Mouse (Mus musculus) liver, embryonic 16.5 days (tissue): Measurements from ENCODE around the gene Panx2. TPM values are rescaled to one million over a fixed set of nuclear protein-coding genes. Genes with fewer than 3 reads are reported as not detected.
A peak's percentile ranks its signal among the peaks of the same experiment; 100 is the strongest.

ENCODE experiments used
- ATAC-seq: fragments of 200-750 bp; cut with Nextera tagmentation; 2 replicates; pipeline ENCODE4 v1.8.0; 2017; ENCODE audit warnings: low read depth, mild to moderate bottlenecking, moderate number of reproducible peaks, moderate library complexity
- H3K27ac ChIP-seq: fragments of 300-500 bp; sonication (generic); 2 replicates; pipeline ENCODE4 v1.5.1; 2014; ENCODE audit warnings: mild to moderate bottlenecking, low read length
- H3K27me3 ChIP-seq: fragments of 300-500 bp; sonication (generic); 2 replicates; pipeline ENCODE4 v1.6.1; 2014; ENCODE audit warnings: low read depth, low read length, mixed read lengths; ENCODE audit not compliant: control insufficient read depth, insufficient read depth
- H3K36me3 ChIP-seq: fragments of 300-500 bp; sonication (generic); 2 replicates; pipeline ENCODE4 v1.6.1; 2014; ENCODE audit warnings: mild to moderate bottlenecking; ENCODE audit not compliant: control insufficient read depth, insufficient read depth
- H3K4me1 ChIP-seq: fragments of 300-500 bp; sonication (generic); 2 replicates; pipeline ENCODE4 v1.6.1; 2014; ENCODE audit warnings: low read depth, low read length, mixed read lengths; ENCODE audit not compliant: control insufficient read depth
- H3K4me2 ChIP-seq: fragments of 300-500 bp; sonication (generic); 2 replicates; pipeline ENCODE4 v1.6.1; 2014; ENCODE audit warnings: low read depth, low read length, mixed read lengths
- H3K4me3 ChIP-seq: fragments of 300-500 bp; sonication (generic); 2 replicates; pipeline ENCODE4 v1.5.1; 2014; ENCODE audit warnings: low read depth, mild to moderate bottlenecking, low read length
- H3K9ac ChIP-seq: fragments of 300-500 bp; sonication (generic); 2 replicates; pipeline ENCODE4 v1.6.1; 2014; ENCODE audit warnings: low read depth, low read length
- H3K9me3 ChIP-seq: fragments of 300-500 bp; sonication (generic); replicated peaks from 2 replicates; pipeline ENCODE4 v1.6.1; 2016; ENCODE audit warnings: low read length; ENCODE audit not compliant: control insufficient read depth
- WGBS: fragments of 180-500 bp; shearing (Covaris S2); extraction: QIAGEN DNeasy Blood & Tissue Kit; methylation state at CpG from one replicate; pipeline ENCODE4 v1.1.7; 2014; ENCODE audit not compliant: insufficient replicate concordance; 5-methylcytosine and 5-hydroxymethylcytosine counted together
- polyA plus RNA-seq: library from polyadenylated mRNA; unstranded; fragments of >200 nt; fragmentation: Nextera tagmentation; extraction: Ambion mirVana; gene quantifications from 2 replicates; pipeline ENCODE4 v1.2.1, GENCODE M21; 2015

Panx2 gene
- polyA plus RNA-seq, 1 experiment from 2014 or later, result not detected

DNA sequence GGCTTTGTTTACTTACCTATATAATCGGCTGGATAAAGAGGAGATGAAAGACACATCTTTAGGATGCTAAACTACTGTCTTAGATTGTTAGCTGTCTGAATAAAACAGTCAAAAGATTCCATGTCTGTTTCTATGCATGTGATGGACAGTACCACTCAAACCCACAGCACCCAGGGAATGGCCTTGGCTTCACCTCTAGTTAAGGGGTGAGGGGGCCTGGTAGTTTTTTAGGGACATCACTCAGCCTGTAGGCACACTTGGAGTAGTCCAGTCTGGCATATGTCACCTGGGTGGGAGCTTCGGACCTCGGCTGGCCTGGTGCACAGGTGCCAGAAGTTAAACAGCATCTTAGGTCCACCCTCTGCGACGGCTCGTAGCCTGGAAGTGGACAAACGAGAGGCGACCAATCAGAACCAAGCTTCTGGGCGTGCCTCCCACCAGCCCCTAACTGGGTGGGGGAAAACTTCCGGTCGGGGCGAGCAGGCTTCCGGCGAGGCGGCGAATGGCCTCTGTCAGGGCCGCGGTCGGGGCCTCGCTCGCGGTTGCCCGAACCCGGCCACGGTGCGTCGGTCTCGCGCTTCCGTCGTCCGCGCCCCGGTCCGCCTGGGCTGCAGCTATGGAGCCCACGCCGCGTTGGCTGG, 29.2 kb downstream of the Panx2 start, which contains the start of gene Selenoo:
Gene Selenoo (plus strand): TSS at position 478 of the 641 bp plus-strand sequence.
- H3K9ac ChIP-seq, result peak within 1 kb of the TSS; percentile 95
- peaks cover 19% of the 10 kb centered on the region for H3K4me1 ChIP-seq
- ATAC-seq, result peak; percentile 92
- 2% methylated on average over 38 of the region's 38 CpGs for WGBS
- no peaks in the 10 kb centered on the region for H3K9me3 ChIP-seq
- H3K4me3 ChIP-seq, result peak within 1 kb of the TSS; percentile 90
- H3K4me2 ChIP-seq, result peak within 1 kb of the TSS; percentile 94
- H3K36me3 ChIP-seq, result peaks cover 4% of the 10 kb centered on the region; the same call in 1 of the 2 replicates
- H3K27me3 ChIP-seq, result no peaks in the 10 kb centered on the region
- peak within 1 kb of the TSS; percentile 86 for H3K27ac ChIP-seq

DNA sequence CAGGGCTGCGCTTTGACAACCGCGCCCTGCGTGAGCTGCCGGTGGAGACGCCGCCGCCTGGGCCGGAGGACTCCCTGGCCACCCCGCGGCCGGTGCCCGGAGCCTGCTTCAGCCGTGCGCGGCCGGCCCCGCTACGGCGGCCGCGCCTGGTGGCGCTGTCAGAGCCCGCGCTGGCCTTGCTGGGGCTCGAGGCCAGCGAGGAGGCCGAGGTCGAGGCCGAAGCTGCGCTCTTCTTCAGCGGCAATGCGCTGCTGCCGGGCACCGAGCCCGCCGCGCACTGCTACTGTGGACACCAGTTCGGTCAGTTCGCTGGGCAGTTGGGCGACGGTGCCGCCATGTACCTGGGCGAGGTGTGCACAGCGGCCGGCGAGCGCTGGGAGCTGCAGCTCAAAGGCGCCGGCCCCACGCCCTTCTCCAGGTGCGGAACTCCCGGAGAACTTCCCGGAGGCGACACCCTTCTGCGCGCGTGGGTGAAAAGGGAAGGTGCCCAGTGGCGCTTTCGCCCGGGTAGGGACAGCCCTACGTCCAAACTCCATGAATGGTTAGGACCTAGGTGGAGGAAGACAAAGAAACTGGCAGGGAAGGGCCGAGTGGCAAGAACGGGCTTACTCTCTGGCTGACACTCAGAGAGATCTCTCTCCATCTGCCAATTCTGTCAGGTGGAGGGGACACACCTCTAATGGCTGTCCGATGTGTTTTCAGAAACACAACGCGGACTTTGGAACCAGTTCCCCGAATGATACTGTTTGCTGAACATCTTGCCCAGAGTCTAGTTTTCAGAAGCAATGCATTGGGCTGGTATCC, 29.9 kb downstream of the Panx2 start:
- H3K4me3 ChIP-seq, result peak overlapping the region; percentile 90
- H3K36me3 ChIP-seq, result peaks cover 5% of the 10 kb centered on the region
- peak overlapping the region; percentile 86 for H3K27ac ChIP-seq
- no peaks in the 10 kb centered on the region for H3K9me3 ChIP-seq
- ATAC-seq, result peak; percentile 62
- H3K4me1 ChIP-seq, result peaks cover 19% of the 10 kb centered on the region
- H3K9ac ChIP-seq, result peak overlapping the region; percentile 95
- peak overlapping the region; percentile 94 for H3K4me2 ChIP-seq
- no peaks in the 10 kb centered on the region for H3K27me3 ChIP-seq
- 1% methylated on average over 68 of the region's 68 CpGs for WGBS

DNA sequence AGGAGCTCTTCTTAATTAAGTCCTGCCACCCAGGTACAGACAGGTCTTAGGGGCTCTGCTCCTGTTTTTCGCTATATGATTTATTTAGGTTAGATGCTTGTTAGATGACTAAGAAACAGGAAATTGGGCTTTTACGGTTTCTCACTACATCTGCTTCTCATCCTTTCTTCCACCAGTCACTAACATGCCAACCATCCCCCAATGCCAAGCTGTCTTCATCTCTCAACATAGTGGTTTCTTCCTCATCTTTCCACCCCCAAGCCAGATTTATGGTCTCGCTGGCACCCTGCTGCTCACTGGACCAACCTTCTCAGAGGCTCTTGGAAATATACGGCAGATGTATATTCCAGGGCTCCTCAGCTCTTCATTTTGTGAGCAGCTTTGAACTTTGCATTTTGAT, 31.1 kb downstream of the Panx2 start:
- peaks cover 12% of the 10 kb centered on the region for H3K36me3 ChIP-seq
- H3K27ac ChIP-seq, result no peak overlapping the region
- no peak overlapping the region for H3K9ac ChIP-seq
- no peak for ATAC-seq
- H3K4me3 ChIP-seq, result no peak overlapping the region
- no peaks in the 10 kb centered on the region for H3K9me3 ChIP-seq
- H3K4me2 ChIP-seq, result 0 out of 2 replicates have a peak overlapping the region, but pooled peaks have one; percentile 94
- no peaks in the 10 kb centered on the region for H3K27me3 ChIP-seq
- H3K4me1 ChIP-seq, result peaks cover 19% of the 10 kb centered on the region
- WGBS, result 80% methylated on average over 4 of the region's 4 CpGs

DNA sequence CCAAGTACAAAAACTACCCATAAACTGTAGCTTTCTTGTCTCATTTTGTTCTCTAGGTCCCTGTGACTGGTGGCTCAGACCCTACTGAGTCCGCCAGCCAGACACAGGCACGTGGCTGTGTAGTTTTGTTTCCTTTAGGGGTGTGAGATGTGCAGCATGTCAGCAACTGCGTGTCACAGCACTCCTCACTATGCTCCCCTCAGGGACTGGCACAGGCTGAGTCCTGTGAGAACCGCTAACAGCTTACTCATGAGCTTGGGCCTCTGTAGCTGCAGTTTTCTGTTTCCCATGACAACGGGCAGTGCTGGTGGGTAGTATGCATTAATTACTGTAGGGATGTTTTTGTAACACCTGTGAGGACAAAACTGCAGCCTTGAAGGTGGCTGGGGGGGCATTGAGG, 32.6 kb downstream of the Panx2 start:
- Histone ChIP-seq H3K27me3 (no peaks in the 10 kb centered on the region), H3K27ac (no peak overlapping the region), H3K36me3 (peaks cover 23% of the 10 kb centered on the region), H3K4me2 (no peak overlapping the region), H3K4me3 (no peak overlapping the region), H3K9ac (no peak overlapping the region), H3K4me1 (peaks cover 19% of the 10 kb centered on the region), H3K9me3 (no peaks in the 10 kb centered on the region)
- ATAC-seq, result no peak
- WGBS, result 75% methylated on average over 5 of the region's 5 CpGs

DNA sequence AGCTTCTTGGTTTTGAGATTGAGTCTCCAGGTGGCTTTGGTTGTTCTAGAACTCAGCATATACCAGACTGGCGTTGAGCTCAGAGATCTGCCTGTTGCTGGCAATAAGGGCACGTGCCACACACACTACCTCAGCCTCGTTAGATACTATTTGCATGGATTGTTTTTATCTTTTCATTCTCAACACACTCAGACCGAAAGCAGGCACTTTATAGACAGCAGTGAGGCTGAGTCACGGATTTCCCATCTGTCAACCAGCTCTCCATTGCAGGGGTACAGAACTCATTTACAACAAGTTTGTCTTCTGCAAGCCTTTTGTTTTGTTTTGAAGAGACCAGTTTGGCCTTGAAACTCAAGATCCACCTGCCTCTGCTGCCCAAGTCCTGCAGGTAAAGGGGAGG, 37.9 kb downstream of the Panx2 start:
- Histone ChIP-seq H3K4me3 (no peak overlapping the region), H3K36me3 (peaks cover 57% of the 10 kb centered on the region), H3K4me1 (no peaks in the 10 kb centered on the region), H3K27me3 (no peaks in the 10 kb centered on the region), H3K9me3 (no peaks in the 10 kb centered on the region), H3K9ac (no peak overlapping the region), H3K27ac (no peak overlapping the region), H3K4me2 (no peak overlapping the region)
- WGBS, result 80% methylated on average over 5 of the region's 5 CpGs
- ATAC-seq, result no peak

DNA sequence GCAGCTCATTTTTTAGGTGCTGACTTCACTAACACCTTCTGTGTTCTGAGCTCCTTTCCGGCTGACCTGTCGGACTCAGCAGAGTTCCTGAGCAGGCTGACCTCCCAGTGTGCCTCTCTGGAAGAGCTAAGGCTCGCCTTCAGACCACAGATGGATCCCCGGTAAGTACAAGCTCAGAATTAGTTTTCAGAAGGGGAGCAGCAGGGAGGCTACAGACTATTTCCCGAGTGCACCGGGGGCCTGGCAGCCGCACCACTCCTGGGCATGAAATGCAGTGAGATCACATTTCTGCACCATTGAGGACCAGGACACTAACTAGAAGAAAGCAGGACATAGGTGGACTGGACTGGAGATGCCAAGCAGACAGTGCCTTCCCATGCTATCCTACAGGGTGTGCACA, 39.1 kb downstream of the Panx2 start:
- no peak overlapping the region for H3K27ac ChIP-seq
- 84% methylated on average over 7 of the region's 7 CpGs for WGBS

DNA sequence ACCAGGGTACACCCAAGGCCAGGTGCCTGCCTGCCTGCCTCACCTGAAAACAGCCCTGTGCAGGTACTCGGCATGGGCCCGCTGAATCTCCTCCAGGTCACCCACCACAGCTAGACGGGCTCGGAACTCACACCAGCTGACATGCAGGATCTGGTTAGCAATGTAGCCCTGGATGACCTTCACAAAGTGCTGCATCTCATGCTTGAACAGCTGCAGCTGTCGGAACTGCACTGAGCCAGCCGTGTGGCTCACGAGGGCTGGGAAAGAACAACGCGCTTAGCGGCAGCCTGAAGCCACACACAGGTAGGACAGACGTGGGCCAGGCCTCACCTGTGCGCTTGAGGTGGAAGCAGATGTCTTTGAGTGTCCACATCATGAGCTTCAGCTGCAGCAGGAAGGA, 41.3 kb downstream of the Panx2 start:
- Histone ChIP-seq H3K9me3 (no peaks in the 10 kb centered on the region), H3K27ac (no peak overlapping the region), H3K9ac (no peak overlapping the region), H3K27me3 (no peaks in the 10 kb centered on the region), H3K4me2 (no peak overlapping the region), H3K36me3 (peaks cover 69% of the 10 kb centered on the region), H3K4me3 (no peak overlapping the region), H3K4me1 (no peaks in the 10 kb centered on the region)
- 87% methylated on average over 12 of the region's 12 CpGs for WGBS
- no peak for ATAC-seq

More for the DNA sequence above, 39.1 kb downstream of the Panx2 start:
- Histone ChIP-seq H3K9me3 (no peaks in the 10 kb centered on the region), H3K36me3 (peaks cover 56% of the 10 kb centered on the region), H3K4me2 (no peak overlapping the region), H3K27me3 (no peaks in the 10 kb centered on the region), H3K4me3 (no peak overlapping the region), H3K9ac (no peak overlapping the region), H3K4me1 (no peaks in the 10 kb centered on the region)
- ATAC-seq, result no peak

DNA sequence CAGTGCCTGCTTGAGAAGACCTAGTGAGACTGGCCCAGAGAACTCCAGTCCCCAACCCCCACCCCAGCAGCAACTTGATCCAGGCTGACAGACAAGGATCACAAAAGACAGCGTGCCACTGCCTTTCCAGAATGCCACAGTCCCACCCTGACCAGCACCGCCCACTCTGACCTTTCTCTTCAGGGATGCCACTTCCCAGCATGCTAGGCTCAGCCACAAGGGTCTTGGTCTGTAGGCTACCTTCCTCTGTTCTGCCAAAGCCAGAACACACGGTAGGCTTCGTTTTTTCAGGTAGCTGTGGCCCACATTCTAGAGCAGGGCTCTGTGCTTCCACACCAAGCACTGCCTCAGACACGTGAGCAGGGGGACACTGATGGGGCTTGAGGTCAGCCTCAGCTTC, 43.1 kb downstream of the Panx2 start:
- Histone ChIP-seq H3K9me3 (no peaks in the 10 kb centered on the region), H3K27ac (no peak overlapping the region), H3K36me3 (peaks cover 66% of the 10 kb centered on the region), H3K4me2 (no peak overlapping the region), H3K4me1 (no peaks in the 10 kb centered on the region), H3K4me3 (no peak overlapping the region), H3K27me3 (no peaks in the 10 kb centered on the region), H3K9ac (no peak overlapping the region)
- ATAC-seq, result no peak
- WGBS, result 78% methylated on average over 5 of the region's 5 CpGs

DNA sequence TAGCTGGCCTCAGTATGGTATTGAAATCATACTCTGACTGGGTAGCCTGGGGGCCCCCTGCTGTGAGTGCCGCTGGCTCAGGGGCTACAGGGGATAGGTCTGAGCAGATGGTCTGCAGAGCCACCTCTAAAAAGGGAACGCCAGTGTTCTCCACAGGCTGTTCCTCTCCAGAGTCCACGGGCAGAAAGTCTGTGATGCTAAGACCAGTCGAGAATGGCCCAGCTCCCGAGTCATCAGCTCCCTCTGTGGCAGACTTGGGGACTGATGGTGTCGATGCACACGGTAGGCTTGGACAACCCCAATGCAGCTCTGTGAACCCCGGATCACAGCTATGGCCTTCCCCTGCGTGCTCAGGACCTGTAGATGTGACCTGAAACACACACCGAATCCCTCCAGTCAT, 44.4 kb downstream of the Panx2 start:
- WGBS, result 74% methylated on average over 10 of the region's 10 CpGs

More for the DNA sequence above, 44.4 kb downstream of the Panx2 start:
- no peaks in the 10 kb centered on the region for H3K27me3 ChIP-seq
- peaks cover 64% of the 10 kb centered on the region for H3K36me3 ChIP-seq
- no peak overlapping the region for H3K27ac ChIP-seq
- H3K4me3 ChIP-seq, result no peak overlapping the region
- ATAC-seq, result no peak
- no peak overlapping the region for H3K9ac ChIP-seq
- H3K4me1 ChIP-seq, result no peaks in the 10 kb centered on the region
- no peaks in the 10 kb centered on the region for H3K9me3 ChIP-seq
- no peak overlapping the region for H3K4me2 ChIP-seq
